Mouse (Mus musculus) E14TG2a.4 (cell line): ENCODE results near the gene Fars2.

Source experiments
- H3K27me3 ChIP-seq: 2 replicates; pipeline ENCODE4 v1.6.1; 2014; ENCODE audit warnings: low read length, control low read depth; ENCODE audit not compliant: insufficient read depth
- H3K36me3 ChIP-seq: 2 replicates; pipeline ENCODE4 v1.6.1; 2014; ENCODE audit warnings: low read length, control low read depth; ENCODE audit not compliant: insufficient read depth
- H3K4me1 ChIP-seq: replicated peaks from 2 replicates; pipeline ENCODE4 v1.6.1; 2014; ENCODE audit warnings: low read depth, low read length, control low read depth
- H3K4me3 ChIP-seq: replicated peaks from 2 replicates; pipeline ENCODE4 v1.5.1; 2014; ENCODE audit warnings: mild to moderate bottlenecking, low read length
- H3K9me3 ChIP-seq: 2 replicates; pipeline ENCODE4 v1.6.1; 2014; ENCODE audit warnings: low read length, control low read depth
- CTCF ChIP-seq: conservative IDR thresholded peaks from 2 replicates; pipeline ENCODE4 v1.5.1; 2014; ENCODE audit warnings: low read length
- NANOG ChIP-seq: IDR thresholded peaks from 2 replicates; pipeline ENCODE4 v1.6.1; 2014; ENCODE audit warnings: borderline replicate concordance, low read length, mixed read lengths
- POU5F1 ChIP-seq: IDR thresholded peaks from 2 replicates; pipeline ENCODE4 v1.6.1; 2014; ENCODE audit warnings: low read length, borderline replicate concordance

Gene Fars2

DNA sequence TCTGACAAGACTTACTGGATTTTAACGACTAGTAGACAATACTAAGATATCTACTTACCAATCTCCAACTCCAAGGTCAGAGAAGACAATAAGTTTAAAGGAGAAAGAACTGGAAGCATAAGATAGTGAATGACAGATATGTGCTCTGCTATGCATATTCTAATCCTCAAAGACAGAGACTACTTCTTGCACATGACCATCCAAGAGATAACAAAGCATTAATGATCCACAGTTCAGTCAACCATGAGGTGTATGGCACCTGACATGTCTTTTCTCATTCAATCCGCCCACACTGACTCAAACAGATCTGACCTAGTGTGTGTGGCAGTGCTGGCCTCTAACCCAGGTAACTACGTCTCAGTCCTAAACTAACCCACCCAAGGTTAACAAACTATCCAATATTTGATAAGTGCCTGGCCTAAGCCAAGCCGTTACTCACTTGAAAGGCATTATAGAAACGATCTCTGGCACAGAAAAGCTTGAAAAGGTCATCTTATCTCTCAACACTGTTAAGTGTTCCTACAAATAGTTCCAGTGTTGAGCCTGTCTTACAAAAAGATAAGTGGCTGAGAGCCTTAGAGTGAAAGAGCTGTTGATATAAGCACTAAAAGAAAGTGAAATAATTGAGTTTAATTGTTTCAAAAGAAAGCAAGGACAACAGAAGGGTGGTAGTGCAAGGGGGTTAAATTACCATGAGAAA lies 20.4 kb upstream of the Fars2 start:
- H3K36me3 ChIP-seq = peaks cover 9% of the 10 kb centered on the region
- H3K9me3 ChIP-seq = no peaks in the 10 kb centered on the region
- TF ChIP-seq NANOG (no peak), CTCF (no peak), POU5F1 (no peak)
- peaks cover 8% of the 10 kb centered on the region; the same call in 1 of the 2 replicates for H3K4me1 ChIP-seq
- no peak overlapping the region for H3K4me3 ChIP-seq
- H3K27me3 ChIP-seq = no peaks in the 10 kb centered on the region

- Histone ChIP-seq H3K4me3 (no peak overlapping the region), H3K9me3 (no peaks in the 10 kb centered on the region), H3K4me1 (0 out of 2 replicates have a peak, but pooled peaks cover 5% of the 10 kb centered on the region), H3K27me3 (no peaks in the 10 kb centered on the region), H3K36me3 (peaks cover 7% of the 10 kb centered on the region; the same call in 1 of the 2 replicates)
- TF ChIP-seq NANOG (no peak), POU5F1 (no peak), CTCF (no peak)
Observed at GRCm38 (mm10) chr13:36105591-36105990, 11.6 kb upstream of the Fars2 start.

DNA sequence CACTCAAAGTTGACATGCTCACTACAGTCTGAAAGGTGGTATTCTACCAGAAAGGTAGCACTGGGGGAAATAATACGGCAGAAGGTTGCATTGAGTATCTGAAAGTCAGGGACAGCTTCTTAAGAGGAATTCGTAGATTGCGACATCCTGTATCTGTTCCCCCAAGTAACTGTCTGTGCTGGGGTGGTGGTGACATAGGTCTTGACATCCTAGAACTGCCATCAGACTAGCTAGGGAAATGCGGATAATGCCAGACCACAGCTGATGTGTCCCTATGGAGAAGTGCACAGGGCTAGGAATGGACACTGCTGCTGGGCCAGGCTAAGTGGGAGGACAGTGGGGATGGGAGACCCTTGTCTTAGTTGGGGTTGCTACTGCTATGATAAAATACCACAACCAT lies 8.7 kb upstream of the Fars2 start:
- H3K4me3 ChIP-seq = no peak overlapping the region
- H3K4me1 ChIP-seq = 0 out of 2 replicates have a peak, but pooled peaks cover 5% of the 10 kb centered on the region
- H3K27me3 ChIP-seq = no peaks in the 10 kb centered on the region
- TF ChIP-seq CTCF = no peak
- no peak for TF ChIP-seq POU5F1
- TF ChIP-seq NANOG = no peak
- H3K9me3 ChIP-seq = no peaks in the 10 kb centered on the region
- peaks cover 7% of the 10 kb centered on the region; the same call in 1 of the 2 replicates for H3K36me3 ChIP-seq

GRCm38 (mm10) chr13:36111331-36111730 lies 5.9 kb upstream of the Fars2 start:
- TF ChIP-seq POU5F1 (no peak), CTCF (no peak), NANOG (no peak)

DNA sequence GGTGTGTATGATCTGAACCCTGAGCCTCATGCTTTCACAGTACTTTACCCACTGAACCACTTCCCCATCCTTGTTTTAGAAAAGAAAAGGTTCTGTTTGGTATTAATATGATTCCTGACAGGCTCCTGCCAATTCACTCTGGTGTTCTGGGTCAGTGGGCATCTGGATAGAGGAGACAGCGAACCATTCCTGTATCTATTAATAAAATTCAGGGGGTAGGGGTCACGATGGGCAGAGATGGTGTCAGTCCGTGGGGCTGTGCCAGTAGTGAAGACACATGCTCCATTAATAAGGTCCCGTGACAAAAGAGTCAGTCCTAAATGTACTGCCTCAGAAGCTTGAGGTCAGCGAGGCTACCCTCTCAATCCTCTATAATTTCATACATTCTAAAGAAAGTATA lies 4.0 kb upstream of the Fars2 start:
- H3K9me3 ChIP-seq = no peaks in the 10 kb centered on the region
- no peaks in the 10 kb centered on the region for H3K27me3 ChIP-seq
- no peak for TF ChIP-seq POU5F1
- TF ChIP-seq CTCF = no peak
- TF ChIP-seq NANOG = no peak
- H3K4me3 ChIP-seq = no peak overlapping the region
- H3K4me1 ChIP-seq = peaks cover 9% of the 10 kb centered on the region
- H3K36me3 ChIP-seq = peaks cover 10% of the 10 kb centered on the region; the same call in 1 of the 2 replicates

More at GRCm38 (mm10) chr13:36111331-36111730, 5.9 kb upstream of the Fars2 start:
- H3K4me1 ChIP-seq = peaks cover 8% of the 10 kb centered on the region
- peaks cover 10% of the 10 kb centered on the region; the same call in 1 of the 2 replicates for H3K36me3 ChIP-seq
- H3K27me3 ChIP-seq = no peaks in the 10 kb centered on the region
- H3K9me3 ChIP-seq = no peaks in the 10 kb centered on the region
- no peak overlapping the region for H3K4me3 ChIP-seq

- Histone ChIP-seq H3K27me3 (no peaks in the 10 kb centered on the region), H3K9me3 (no peaks in the 10 kb centered on the region), H3K4me3 (peak overlapping the region; percentile 95), H3K36me3 (peaks cover 3% of the 10 kb centered on the region; the same call in 1 of the 2 replicates), H3K4me1 (peaks cover 27% of the 10 kb centered on the region)
- TF ChIP-seq CTCF (no peak), NANOG (no peak), POU5F1 (no peak)
Observed at GRCm38 (mm10) chr13:36116520-36117142, 581 bp upstream of the Fars2 start.

DNA sequence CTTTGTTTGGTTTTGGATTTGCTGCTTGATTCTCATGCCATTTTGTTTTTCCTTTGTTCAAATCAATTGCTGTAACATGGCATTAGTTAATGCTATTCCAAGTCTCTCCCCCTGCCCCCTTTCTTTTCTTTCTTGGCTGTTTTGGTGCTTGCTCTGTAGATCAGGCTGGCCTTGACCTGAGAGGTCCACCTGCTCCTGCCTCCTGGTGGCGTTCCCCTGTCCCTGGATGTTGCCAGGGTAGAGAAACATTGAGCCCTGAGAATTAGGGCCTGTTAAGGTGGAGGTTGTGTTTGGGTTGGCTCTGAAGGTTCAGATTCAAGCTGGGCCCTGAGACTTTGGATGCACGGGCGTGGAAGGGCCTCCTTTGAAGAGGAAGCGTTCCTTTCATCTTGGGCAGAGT lies 2.5 kb downstream of the Fars2 start:
- TF ChIP-seq CTCF (no peak), POU5F1 (no peak), NANOG (no peak)
- Histone ChIP-seq H3K4me3 (no peak overlapping the region), H3K27me3 (no peaks in the 10 kb centered on the region), H3K36me3 (peaks cover 3% of the 10 kb centered on the region; the same call in 1 of the 2 replicates), H3K4me1 (peaks cover 27% of the 10 kb centered on the region), H3K9me3 (no peaks in the 10 kb centered on the region)

GRCm38 (mm10) chr13:36120606-36121005 lies 3.4 kb downstream of the Fars2 start:
- Histone ChIP-seq H3K27me3 (no peaks in the 10 kb centered on the region), H3K36me3 (no peaks in the 10 kb centered on the region), H3K9me3 (no peaks in the 10 kb centered on the region), H3K4me1 (peaks cover 27% of the 10 kb centered on the region), H3K4me3 (no peak overlapping the region)
- TF ChIP-seq CTCF (no peak), POU5F1 (no peak), NANOG (no peak)
